ENCODE assay signal across 9 mouse cellular contexts in the genomic region with DNA sequence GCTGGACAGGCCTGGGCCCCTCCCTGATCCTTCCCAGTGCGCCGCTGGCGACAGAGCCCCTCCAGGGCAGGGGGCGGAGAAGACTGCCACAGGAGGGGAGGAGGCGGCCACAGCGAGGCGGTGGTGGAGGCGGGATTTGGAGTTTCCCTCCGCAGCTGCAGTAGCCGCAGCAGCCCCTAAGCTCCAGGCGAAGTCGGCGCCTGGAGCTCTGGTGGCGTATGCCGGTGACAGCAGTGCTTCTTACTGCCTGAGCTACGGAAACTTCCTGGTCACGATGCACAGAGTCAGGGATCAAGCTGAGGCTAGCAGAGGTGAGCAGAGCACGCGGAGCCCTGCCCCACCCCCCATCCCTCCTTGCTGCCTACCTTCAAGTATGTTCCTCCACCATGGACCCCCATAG. TPM values are rescaled to one million over a fixed set of nuclear protein-coding genes. Genes with fewer than 3 reads are reported as not detected.
DNase-seq lines count a peak whose midpoint lies in the region; ATAC-seq lines count a peak whose summit lies in the region.
"Had no signal": no experiment of that assay in that cellular context is flagged by ENCODE, and none has a peak within 500 bp of the region (broad histone marks: within the 10 kb centered on the region; RNA-seq: fewer than 3 reads in every experiment).

No protein-coding gene starts in this region.

- peak overlapping the region; percentile 14; the same call in 1 of the 2 replicates for H3K4me3 ChIP-seq in lung, embryonic 16.5 days (ENCODE audit: low read length)
- no peak overlapping the region for H3K4me3 ChIP-seq in forebrain, embryonic 14.5 days (ENCODE audit: low read depth, low read length)
- H3K4me3 ChIP-seq in limb, embryonic 12.5 days (replicated peaks) = peak overlapping the region; percentile 24
- H3K4me3 ChIP-seq in stomach, embryonic 15.5 days (replicated peaks) = 0 out of 2 replicates have a peak overlapping the region, but pooled peaks have one; percentile 5

- no peaks in the 10 kb centered on the region for H3K36me3 ChIP-seq in lung, embryonic 16.5 days (ENCODE audit: control insufficient read depth, insufficient read depth, low read length)
- no peaks in the 10 kb centered on the region for H3K36me3 ChIP-seq in forebrain, embryonic 14.5 days (ENCODE audit: control insufficient read depth, insufficient read depth, low read length)
- H3K36me3 ChIP-seq in limb, embryonic 12.5 days = no peaks in the 10 kb centered on the region
- H3K36me3 ChIP-seq in stomach, embryonic 15.5 days = no peaks in the 10 kb centered on the region

- no peak for ATAC-seq in lung, embryonic 16.5 days (ENCODE audit: low read depth)
- no peak for ATAC-seq in forebrain, embryonic 14.5 days
- no peak; the same call in 1 of the 2 replicates for ATAC-seq in limb, embryonic 12.5 days (ENCODE audit: insufficient number of reproducible peaks, insufficient read depth, low FRiP score, low TSS enrichment, low read depth)
- ATAC-seq in stomach, embryonic 15.5 days (ENCODE audit: insufficient read depth, low FRiP score, low read depth) = no peak
- ATAC-seq: activated CD4-positive, CD25-positive, alpha-beta regulatory T cell, adult 4 months had no signal

- peaks cover 35% of the 10 kb centered on the region for H3K27me3 ChIP-seq in lung, embryonic 16.5 days (ENCODE audit: control insufficient read depth, insufficient read depth, low read depth, low read length)
- peaks cover 27% of the 10 kb centered on the region for H3K27me3 ChIP-seq in forebrain, embryonic 14.5 days (replicated peaks; ENCODE audit: control insufficient read depth, insufficient read depth, low read length)
- H3K27me3 ChIP-seq in limb, embryonic 12.5 days = peaks cover 85% of the 10 kb centered on the region
- H3K27me3 ChIP-seq in stomach, embryonic 15.5 days (replicated peaks) = peaks cover 26% of the 10 kb centered on the region

- no peaks in the 10 kb centered on the region for H3K4me1 ChIP-seq in lung, embryonic 16.5 days (replicated peaks; ENCODE audit: control insufficient read depth, insufficient read depth, low read length)
- no peaks in the 10 kb centered on the region for H3K4me1 ChIP-seq in forebrain, embryonic 14.5 days (ENCODE audit: control insufficient read depth, insufficient read depth, low read length)
- H3K4me1 ChIP-seq in limb, embryonic 12.5 days (replicated peaks) = peaks cover 3% of the 10 kb centered on the region; the same call in 1 of the 2 replicates
- H3K4me1 ChIP-seq in stomach, embryonic 15.5 days = peaks cover 8% of the 10 kb centered on the region; the same call in 1 of the 2 replicates

- no peak overlapping the region for H3K9ac ChIP-seq in lung, embryonic 16.5 days (ENCODE audit: low read length)
- H3K9ac ChIP-seq in forebrain, embryonic 14.5 days (ENCODE audit: low read length) = no peak overlapping the region
- H3K9ac ChIP-seq in limb, embryonic 12.5 days (replicated peaks) = no peak overlapping the region
- H3K9ac ChIP-seq in stomach, embryonic 15.5 days = no peak overlapping the region
- H3K9ac ChIP-seq: liver, embryonic 14.5 days had no signal

- H3K4me2 ChIP-seq in lung, embryonic 16.5 days (ENCODE audit: low read depth, low read length) = peak overlapping the region; percentile 43
- H3K4me2 ChIP-seq in forebrain, embryonic 14.5 days (ENCODE audit: low read length) = peak overlapping the region; percentile 23; the same call in 1 of the 2 replicates
- H3K4me2 ChIP-seq in limb, embryonic 12.5 days = peak overlapping the region; percentile 50
- H3K4me2 ChIP-seq in stomach, embryonic 15.5 days = peak overlapping the region; percentile 44

- DNase-seq in lung, adult 18-20 months = no peak
- peak; percentile 13 for DNase-seq in forebrain, embryonic 14.5 days (ENCODE audit: low spot score)
- no peak for DNase-seq in ovary, postnatal 14 days (ENCODE audit: low spot score)
- DNase-seq in layer of hippocampus, postnatal 14 days (ENCODE audit: low spot score in 2 of 2) = no peak

- no peaks in the 10 kb centered on the region for H3K9me3 ChIP-seq in lung, embryonic 16.5 days (ENCODE audit: control insufficient read depth, low read length)
- no peaks in the 10 kb centered on the region for H3K9me3 ChIP-seq in forebrain, embryonic 14.5 days (replicated peaks; ENCODE audit: control insufficient read depth, low read length)
- H3K9me3 ChIP-seq in limb, embryonic 12.5 days = no peaks in the 10 kb centered on the region
- H3K9me3 ChIP-seq in stomach, embryonic 15.5 days = no peaks in the 10 kb centered on the region

- 13% methylated on average over 15 of the region's 19 CpGs for WGBS in lung, embryonic 16.5 days
- WGBS in forebrain, embryonic 14.5 days = 45% methylated on average over 15 of the region's 19 CpGs
- 21% methylated on average over 19 of the region's 19 CpGs for WGBS in limb, embryonic 12.5 days
- 24% methylated on average over 19 of the region's 19 CpGs for WGBS in stomach, embryonic 15.5 days

- H3K27ac ChIP-seq in lung, embryonic 16.5 days (ENCODE audit: low read length) = no peak overlapping the region
- H3K27ac ChIP-seq in forebrain, embryonic 14.5 days (ENCODE audit: low read depth, low read length) = no peak overlapping the region
- H3K27ac ChIP-seq in limb, embryonic 12.5 days = no peak overlapping the region
- H3K27ac ChIP-seq in stomach, embryonic 15.5 days = no peak overlapping the region
- H3K27ac ChIP-seq: liver, embryonic 14.5 days had no signal

RNA-seq across cellular contexts. Expression of a gene that starts 3.8 kb away (rescaled TPM):
- 6.2 and 7.0 TPM in 2 replicates for polyA plus RNA-seq in lung, embryonic 16.5 days (2015; fragmentation: Nextera tagmentation; extraction: Ambion mirVana)
- 0.22 and 0.27 TPM in 2 replicates for polyA plus RNA-seq in forebrain, embryonic 14.5 days (2014; fragmentation: Nextera tagmentation; extraction: Ambion mirVana)
- polyA plus RNA-seq in limb, embryonic 12.5 days (2016; fragmentation: Nextera tagmentation; extraction: Ambion mirVana) = 45.7 and 51.6 TPM in 2 replicates
- 15.0 and 16.9 TPM in 2 replicates for polyA plus RNA-seq in stomach, embryonic 15.5 days (2015; fragmentation: Nextera tagmentation; extraction: Ambion mirVana)
- total RNA-seq in layer of hippocampus, postnatal 14 days (2021) = 1 to 10 TPM in 1 of 2 experiments, under 1 TPM in 1; 0.85 to 1.0 TPM

RNA-seq across cellular contexts. Expression of a gene that starts 24.5 kb away (rescaled TPM):
- polyA plus RNA-seq in lung, embryonic 16.5 days (2015; fragmentation: Nextera tagmentation; extraction: Ambion mirVana) = 14.7 and 16.3 TPM in 2 replicates
- 116 and 118 TPM in 2 replicates for polyA plus RNA-seq in forebrain, embryonic 14.5 days (2014; fragmentation: Nextera tagmentation; extraction: Ambion mirVana)
- 18.0 and 19.3 TPM in 2 replicates for polyA plus RNA-seq in limb, embryonic 12.5 days (2016; fragmentation: Nextera tagmentation; extraction: Ambion mirVana)
- 17.7 and 20.4 TPM in 2 replicates for polyA plus RNA-seq in stomach, embryonic 15.5 days (2015; fragmentation: Nextera tagmentation; extraction: Ambion mirVana)
- 100 to 1,000 TPM; 108 to 118 TPM for total RNA-seq in layer of hippocampus, postnatal 14 days (2021)

RNA-seq across cellular contexts. Expression of a gene that starts 37.5 kb away (rescaled TPM):
- polyA plus RNA-seq in lung, embryonic 16.5 days (2015; fragmentation: Nextera tagmentation; extraction: Ambion mirVana) = 5.2 and 5.6 TPM in 2 replicates
- polyA plus RNA-seq in forebrain, embryonic 14.5 days (2014; fragmentation: Nextera tagmentation; extraction: Ambion mirVana) = 6.2 and 6.8 TPM in 2 replicates
- 7.3 and 7.6 TPM in 2 replicates for polyA plus RNA-seq in limb, embryonic 12.5 days (2016; fragmentation: Nextera tagmentation; extraction: Ambion mirVana)
- 6.8 and 7.1 TPM in 2 replicates for polyA plus RNA-seq in stomach, embryonic 15.5 days (2015; fragmentation: Nextera tagmentation; extraction: Ambion mirVana)
- 100 to 1,000 TPM in 1 of 2 experiments, 10 to 100 TPM in 1; 93.6 to 111 TPM for total RNA-seq in layer of hippocampus, postnatal 14 days (2021)
